Mouse (Mus musculus): Measurements from ENCODE around the gene Otud7b.

GRCm38 (mm10) chr3:96180727-96181477 is 76.6 kb downstream of the Otud7b start, which contains the start of gene Sv2a:
- TF ChIP-seq POLR2A (IDR thresholded peaks at IDR 0.05; ENCODE audit: extremely low read depth, insufficient read depth, low read length): no peak
- TF ChIP-seq CTCF (IDR thresholded peaks at IDR 0.05; ENCODE audit: low read depth, low read length): no peak
